Mouse (Mus musculus): ENCODE results near the gene Ccdc102a. TPM values are rescaled to one million over a fixed set of nuclear protein-coding genes. Genes with fewer than 3 reads are reported as not detected.

The Ccdc102a gene
- polyA plus RNA-seq, 1 experiment from 2014 or later, result 32.3 TPM

- 20% methylated on average over 4 of the region's 4 CpGs for WGBS
- Histone ChIP-seq H3K27ac (no peak overlapping the region), H3K4me1 (0 out of 2 replicates have a peak, but pooled peaks cover 6% of the 10 kb centered on the region), H3K36me3 (no peaks in the 10 kb centered on the region), H3K4me3 (no peak overlapping the region), H3K27me3 (ENCODE audit: low read depth, poor library complexity, severe bottlenecking) (0 out of 2 replicates have a peak, but pooled peaks cover under 1% of the 10 kb centered on the region), H3K9me3 (replicated peaks) (no peaks in the 10 kb centered on the region)
- DNase-seq (ENCODE audit: low spot score), result peak; percentile 77
These were observed 32.1 kb upstream of the Ccdc102a start for GRCm38 (mm10) chr8:94950046-94950445.

- no peak for DNase-seq (ENCODE audit: low spot score)
- Histone ChIP-seq H3K4me1 (0 out of 2 replicates have a peak, but pooled peaks cover 6% of the 10 kb centered on the region), H3K27me3 (ENCODE audit: low read depth, poor library complexity, severe bottlenecking) (0 out of 2 replicates have a peak, but pooled peaks cover 5% of the 10 kb centered on the region), H3K4me3 (no peak overlapping the region), H3K9me3 (replicated peaks) (no peaks in the 10 kb centered on the region), H3K27ac (no peak overlapping the region), H3K36me3 (no peaks in the 10 kb centered on the region)
- WGBS, result 82% methylated on average over 4 of the region's 4 CpGs
These were observed 31.1 kb upstream of the Ccdc102a start for GRCm38 (mm10) chr8:94949010-94949409.

GRCm38 (mm10) chr8:94948421-94948820, 30.5 kb upstream of the Ccdc102a start:
- Histone ChIP-seq H3K27ac (no peak overlapping the region), H3K9me3 (replicated peaks) (no peaks in the 10 kb centered on the region), H3K27me3 (ENCODE audit: low read depth, poor library complexity, severe bottlenecking) (0 out of 2 replicates have a peak, but pooled peaks cover 5% of the 10 kb centered on the region), H3K4me1 (0 out of 2 replicates have a peak, but pooled peaks cover 6% of the 10 kb centered on the region), H3K36me3 (no peaks in the 10 kb centered on the region), H3K4me3 (no peak overlapping the region)
- DNase-seq (ENCODE audit: low spot score), result no peak
- WGBS, result 80% methylated on average over 4 of the region's 4 CpGs

GRCm38 (mm10) chr8:94945185-94945584, 27.3 kb upstream of the Ccdc102a start:
- no peaks in the 10 kb centered on the region for H3K36me3 ChIP-seq
- no peaks in the 10 kb centered on the region for H3K9me3 ChIP-seq (replicated peaks)
- WGBS, result 68% methylated on average over 6 of the region's 6 CpGs
- DNase-seq (ENCODE audit: low spot score), result no peak
- H3K27me3 ChIP-seq (ENCODE audit: low read depth, poor library complexity, severe bottlenecking), result 0 out of 2 replicates have a peak, but pooled peaks cover 5% of the 10 kb centered on the region
- H3K4me3 ChIP-seq, result no peak overlapping the region
- H3K4me1 ChIP-seq, result 0 out of 2 replicates have a peak, but pooled peaks cover 6% of the 10 kb centered on the region
- H3K27ac ChIP-seq, result no peak overlapping the region

- peak; percentile 83 for DNase-seq (ENCODE audit: low spot score)
- Histone ChIP-seq H3K9me3 (replicated peaks) (no peaks in the 10 kb centered on the region), H3K36me3 (no peaks in the 10 kb centered on the region), H3K4me1 (0 out of 2 replicates have a peak, but pooled peaks cover 6% of the 10 kb centered on the region), H3K4me3 (no peak overlapping the region), H3K27me3 (ENCODE audit: low read depth, poor library complexity, severe bottlenecking) (0 out of 2 replicates have a peak, but pooled peaks cover 5% of the 10 kb centered on the region), H3K27ac (no peak overlapping the region)
- 16% methylated on average over 6 of the region's 6 CpGs for WGBS
These were observed 24.7 kb upstream of the Ccdc102a start for GRCm38 (mm10) chr8:94942566-94942965.

GRCm38 (mm10) chr8:94935172-94935571, 17.3 kb upstream of the Ccdc102a start:
- H3K4me3 ChIP-seq, result no peak overlapping the region
- H3K4me1 ChIP-seq, result no peaks in the 10 kb centered on the region
- WGBS, result 89% methylated on average over 3 of the region's 3 CpGs
- DNase-seq (ENCODE audit: low spot score), result no peak
- H3K27ac ChIP-seq, result no peak overlapping the region
- H3K27me3 ChIP-seq (ENCODE audit: low read depth, poor library complexity, severe bottlenecking), result no peaks in the 10 kb centered on the region
- H3K36me3 ChIP-seq, result no peaks in the 10 kb centered on the region
- no peaks in the 10 kb centered on the region for H3K9me3 ChIP-seq (replicated peaks)

GRCm38 (mm10) chr8:94933918-94934317, 16.0 kb upstream of the Ccdc102a start:
- H3K4me3 ChIP-seq, result no peak overlapping the region
- WGBS, result 44% methylated on average over 5 of the region's 5 CpGs
- H3K36me3 ChIP-seq, result no peaks in the 10 kb centered on the region
- no peak for DNase-seq (ENCODE audit: low spot score)
- H3K9me3 ChIP-seq (replicated peaks), result no peaks in the 10 kb centered on the region
- no peak overlapping the region for H3K27ac ChIP-seq
- H3K27me3 ChIP-seq (ENCODE audit: low read depth, poor library complexity, severe bottlenecking), result no peaks in the 10 kb centered on the region
- no peaks in the 10 kb centered on the region for H3K4me1 ChIP-seq

GRCm38 (mm10) chr8:94928227-94928626, 10.3 kb upstream of the Ccdc102a start:
- Histone ChIP-seq H3K27me3 (ENCODE audit: low read depth, poor library complexity, severe bottlenecking) (0 out of 2 replicates have a peak, but pooled peaks cover 8% of the 10 kb centered on the region), H3K36me3 (no peaks in the 10 kb centered on the region), H3K27ac (no peak overlapping the region), H3K4me3 (no peak overlapping the region), H3K4me1 (no peaks in the 10 kb centered on the region), H3K9me3 (replicated peaks) (no peaks in the 10 kb centered on the region)
- 86% methylated on average over 3 of the region's 3 CpGs for WGBS
- no peak for DNase-seq (ENCODE audit: low spot score)

- no peak for DNase-seq (ENCODE audit: low spot score)
- H3K4me3 ChIP-seq, result no peak within 1 kb of the TSS
- peaks cover 10% of the 10 kb centered on the region for H3K4me1 ChIP-seq
- H3K27me3 ChIP-seq (ENCODE audit: low read depth, poor library complexity, severe bottlenecking), result 0 out of 2 replicates have a peak, but pooled peaks cover 8% of the 10 kb centered on the region
- H3K9me3 ChIP-seq (replicated peaks), result no peaks in the 10 kb centered on the region
- 56% methylated on average over 8 of the region's 8 CpGs for WGBS
- H3K36me3 ChIP-seq, result no peaks in the 10 kb centered on the region
- H3K27ac ChIP-seq, result peak within 1 kb of the TSS; percentile 59
These were observed 5.5 kb upstream of the Ccdc102a start, which contains the start of gene Adgrg5 for GRCm38 (mm10) chr8:94923405-94923804. Gene Adgrg5, plus strand, starts transcription at chr8:94923694.

- Histone ChIP-seq H3K4me1 (peaks cover 17% of the 10 kb centered on the region), H3K4me3 (no peak overlapping the region), H3K27ac (peak overlapping the region; percentile 59), H3K27me3 (ENCODE audit: low read depth, poor library complexity, severe bottlenecking) (0 out of 2 replicates have a peak, but pooled peaks cover 8% of the 10 kb centered on the region), H3K36me3 (no peaks in the 10 kb centered on the region), H3K9me3 (replicated peaks) (no peaks in the 10 kb centered on the region)
- DNase-seq (ENCODE audit: low spot score), result no peak
- 42% methylated on average over 8 of the region's 8 CpGs for WGBS
These were observed 4.7 kb upstream of the Ccdc102a start for GRCm38 (mm10) chr8:94922602-94923001.

GRCm38 (mm10) chr8:94922176-94922575, 4.3 kb upstream of the Ccdc102a start:
- WGBS, result 70% methylated on average over 6 of the region's 6 CpGs
- DNase-seq (ENCODE audit: low spot score), result no peak

GRCm38 (mm10) chr8:94919256-94919655, 1.4 kb upstream of the Ccdc102a start:
- H3K27me3 ChIP-seq (ENCODE audit: low read depth, poor library complexity, severe bottlenecking), result 0 out of 2 replicates have a peak, but pooled peaks cover 8% of the 10 kb centered on the region
- no peak overlapping the region for H3K27ac ChIP-seq
- H3K36me3 ChIP-seq, result no peaks in the 10 kb centered on the region
- H3K9me3 ChIP-seq (replicated peaks), result no peaks in the 10 kb centered on the region
- H3K4me3 ChIP-seq, result no peak overlapping the region
- DNase-seq (ENCODE audit: low spot score), result no peak
- peaks cover 50% of the 10 kb centered on the region for H3K4me1 ChIP-seq

More at GRCm38 (mm10) chr8:94922176-94922575, 4.3 kb upstream of the Ccdc102a start:
- no peaks in the 10 kb centered on the region for H3K9me3 ChIP-seq (replicated peaks)
- 0 out of 2 replicates have a peak, but pooled peaks cover 8% of the 10 kb centered on the region for H3K27me3 ChIP-seq (ENCODE audit: low read depth, poor library complexity, severe bottlenecking)
- peaks cover 20% of the 10 kb centered on the region for H3K4me1 ChIP-seq
- H3K36me3 ChIP-seq, result no peaks in the 10 kb centered on the region
- H3K4me3 ChIP-seq, result no peak overlapping the region
- peak overlapping the region; percentile 59; the same call in 1 of the 2 replicates for H3K27ac ChIP-seq

- Histone ChIP-seq H3K4me1 (peaks cover 60% of the 10 kb centered on the region), H3K36me3 (peaks cover 8% of the 10 kb centered on the region), H3K4me3 (peak overlapping the region; percentile 96), H3K9me3 (replicated peaks) (no peaks in the 10 kb centered on the region), H3K27me3 (ENCODE audit: low read depth, poor library complexity, severe bottlenecking) (peaks cover 17% of the 10 kb centered on the region), H3K27ac (peak overlapping the region; percentile 99)
- DNase-seq (ENCODE audit: low spot score), result peak; percentile 98
- WGBS, result under 1% methylated on average over 25 of the region's 27 CpGs
These were observed 546 bp downstream of the Ccdc102a start for GRCm38 (mm10) chr8:94917352-94917751.
